Mouse (Mus musculus): ENCODE results near the gene Bcl2l12.

DNA sequence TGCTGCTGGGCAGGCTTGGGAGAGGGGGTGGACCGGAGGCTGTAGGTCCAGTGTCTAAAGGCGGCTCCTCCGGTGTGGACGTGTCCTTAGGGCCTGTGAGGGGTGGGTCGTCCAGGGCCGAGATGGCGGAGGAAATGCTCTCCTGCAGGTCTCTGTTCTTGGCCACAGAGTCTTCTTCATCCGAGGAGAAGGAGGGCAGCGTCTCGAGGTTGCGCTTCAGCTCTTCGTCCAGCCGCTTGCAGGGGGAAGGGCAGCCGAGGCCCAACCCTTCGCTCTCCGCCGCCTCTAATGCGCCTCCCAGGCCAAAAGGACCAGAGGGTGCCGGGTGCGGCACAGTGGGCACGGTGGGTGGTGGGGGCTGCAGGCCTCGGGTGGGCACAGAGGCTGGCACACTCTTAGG, 47.2 kb upstream of the Bcl2l12 start:
- no peak for TF ChIP-seq EP300 (IDR thresholded peaks at IDR 0.05; ENCODE audit: low read depth in 1 of 2, low read length in 2 of 2)
- no peak for TF ChIP-seq POLR2A (IDR thresholded peaks at IDR 0.05; ENCODE audit: control insufficient read depth in 1 of 2, insufficient read depth in 1 of 2, low read depth in 1 of 2, low read length in 2 of 2, poor library complexity in 1 of 2)
- TF ChIP-seq UBTF (IDR thresholded peaks at IDR 0.05; ENCODE audit: borderline replicate concordance, insufficient read depth, low read depth, low read length): no peak
- no peak for TF ChIP-seq BHLHE40 (IDR thresholded peaks at IDR 0.05; ENCODE audit: borderline replicate concordance, low read depth, low read length)
- no peak for TF ChIP-seq USF2 (IDR thresholded peaks at IDR 0.05; ENCODE audit: borderline replicate concordance in 1 of 2, insufficient read depth in 1 of 2, low read depth in 1 of 2, low read length in 2 of 2)
- TF ChIP-seq MAX (IDR thresholded peaks at IDR 0.05; ENCODE audit: low read length): no peak
